Mouse (Mus musculus): ENCODE results near the gene Usp18.

DNA sequence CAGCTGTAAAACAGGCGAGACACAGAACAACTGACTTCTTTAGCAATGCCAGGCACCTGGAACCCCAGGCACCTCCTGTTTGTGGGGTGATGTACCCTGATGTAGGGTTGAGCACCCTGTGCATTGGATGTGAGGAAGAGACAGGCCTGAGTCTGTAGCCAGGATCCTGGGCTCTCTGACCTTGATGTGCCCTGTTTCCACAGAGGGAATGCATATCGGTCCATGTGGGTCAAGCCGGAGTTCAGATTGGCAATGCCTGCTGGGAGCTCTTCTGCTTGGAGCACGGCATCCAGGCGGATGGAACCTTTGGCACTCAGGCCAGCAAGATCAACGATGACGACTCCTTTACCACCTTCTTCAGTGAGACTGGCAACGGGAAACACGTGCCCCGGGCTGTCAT, 25.5 kb upstream of the Usp18 start:
- TF ChIP-seq CTCF (IDR thresholded peaks at IDR 0.05; ENCODE audit: extremely low read depth, insufficient read depth, insufficient read length, insufficient replicate concordance), result no peak
- TF ChIP-seq POLR2A (IDR thresholded peaks at IDR 0.05; ENCODE audit: low read depth, low read length), result no peak
